Mouse (Mus musculus) brown adipose tissue, adult 24 weeks (tissue): ENCODE data around the gene Mgam. TPM values are rescaled to one million over a fixed set of nuclear protein-coding genes. Genes with fewer than 3 reads are reported as not detected.
"Not testable (repeated sequence)": the region's sequence is repeated elsewhere in the genome, so short reads cannot be mapped to it uniquely, and the experiment has no call there.

Source experiments
- H3K27ac ChIP-seq: fragments of 200-500 bp; replicated peaks from 2 replicates; pipeline ENCODE4 v1.5.1; 2012; ENCODE audit warnings: low read depth, mild to moderate bottlenecking, low read length
- H3K4me1 ChIP-seq: fragments of 200-500 bp; 2 replicates; pipeline ENCODE4 v1.6.1; 2012; ENCODE audit warnings: low read length, mixed read lengths; ENCODE audit not compliant: control insufficient read depth, insufficient read depth, insufficient read length
- H3K4me3 ChIP-seq: fragments of 200-500 bp; 2 replicates; pipeline ENCODE4 v1.5.1; 2012; ENCODE audit warnings: low read depth, mild to moderate bottlenecking, low read length, moderate library complexity; ENCODE audit not compliant: insufficient read depth
- polyA plus RNA-seq: library from polyadenylated mRNA; stranded (reverse); fragments of >200 nt; gene quantifications from 2 replicates; pipeline ENCODE4 v1.2.4, GENCODE M21; 2012; ENCODE audit not compliant: missing spikeins, insufficient read depth, insufficient read length

Mgam gene
- polyA plus RNA-seq = 0.79 TPM in 1 of 2 replicates, not detected in the other

GRCm38 (mm10) chr6:40628406-40629000, at the start of gene Mgam:
TSS of gene Mgam (plus strand) at chr6:40628831.
- H3K4me3 ChIP-seq = no peak within 1 kb of the TSS
- no peaks in the 10 kb centered on the region for H3K4me1 ChIP-seq
- no peak within 1 kb of the TSS for H3K27ac ChIP-seq

- H3K4me1 ChIP-seq = no peaks in the 10 kb centered on the region
- no peak overlapping the region for H3K27ac ChIP-seq
- H3K4me3 ChIP-seq = no peak overlapping the region
Measured at GRCm38 (mm10) chr6:40584336-40584735, 44.3 kb upstream of the Mgam start.

DNA sequence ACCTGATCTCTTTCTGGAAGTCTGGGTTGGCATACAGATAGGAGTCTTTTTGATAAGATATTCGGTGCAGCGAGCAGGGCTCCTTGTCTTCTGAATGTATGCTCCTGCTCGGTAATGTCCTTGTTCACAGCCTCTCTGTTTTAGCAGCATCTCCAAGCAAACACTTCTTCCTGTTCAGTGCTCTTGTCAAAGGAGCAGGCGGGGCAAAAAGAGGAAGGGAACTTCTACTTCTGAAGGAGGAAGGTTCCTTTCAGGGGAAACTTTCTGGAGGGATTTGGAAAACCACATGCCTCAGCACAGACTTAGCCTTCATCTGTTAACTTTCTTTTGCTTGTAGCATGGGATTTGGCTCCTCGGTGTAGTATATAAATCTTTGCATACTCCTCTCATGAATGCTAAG, 43.0 kb upstream of the Mgam start, which contains the start of gene Clec5a:
TSS of gene Clec5a (minus strand) at position 177 of the 400 bp plus-strand sequence.
- no peak within 1 kb of the TSS for H3K27ac ChIP-seq
- H3K4me1 ChIP-seq = no peaks in the 10 kb centered on the region
- no peak within 1 kb of the TSS for H3K4me3 ChIP-seq

DNA sequence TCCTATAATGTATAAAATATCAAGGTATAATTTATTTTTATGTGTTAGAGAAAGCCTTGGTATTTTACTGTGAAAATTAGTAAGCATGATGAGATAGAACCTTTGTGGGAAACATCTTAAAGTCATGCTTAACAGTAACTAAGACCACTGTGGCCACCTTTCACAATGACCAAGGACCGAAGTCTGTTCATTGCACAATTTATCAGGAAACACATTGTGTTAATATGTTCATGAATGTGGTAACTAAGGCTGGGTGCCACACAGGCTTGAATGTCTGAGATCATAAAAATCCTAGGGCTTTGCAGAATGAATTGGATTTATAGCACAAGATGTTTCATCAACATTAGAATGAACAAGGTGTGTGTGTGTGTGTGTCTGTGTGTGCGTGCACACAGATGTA, 40.3 kb upstream of the Mgam start:
- Histone ChIP-seq H3K4me1 (no peaks in the 10 kb centered on the region), H3K4me3 (no peak overlapping the region), H3K27ac (no peak overlapping the region)

DNA sequence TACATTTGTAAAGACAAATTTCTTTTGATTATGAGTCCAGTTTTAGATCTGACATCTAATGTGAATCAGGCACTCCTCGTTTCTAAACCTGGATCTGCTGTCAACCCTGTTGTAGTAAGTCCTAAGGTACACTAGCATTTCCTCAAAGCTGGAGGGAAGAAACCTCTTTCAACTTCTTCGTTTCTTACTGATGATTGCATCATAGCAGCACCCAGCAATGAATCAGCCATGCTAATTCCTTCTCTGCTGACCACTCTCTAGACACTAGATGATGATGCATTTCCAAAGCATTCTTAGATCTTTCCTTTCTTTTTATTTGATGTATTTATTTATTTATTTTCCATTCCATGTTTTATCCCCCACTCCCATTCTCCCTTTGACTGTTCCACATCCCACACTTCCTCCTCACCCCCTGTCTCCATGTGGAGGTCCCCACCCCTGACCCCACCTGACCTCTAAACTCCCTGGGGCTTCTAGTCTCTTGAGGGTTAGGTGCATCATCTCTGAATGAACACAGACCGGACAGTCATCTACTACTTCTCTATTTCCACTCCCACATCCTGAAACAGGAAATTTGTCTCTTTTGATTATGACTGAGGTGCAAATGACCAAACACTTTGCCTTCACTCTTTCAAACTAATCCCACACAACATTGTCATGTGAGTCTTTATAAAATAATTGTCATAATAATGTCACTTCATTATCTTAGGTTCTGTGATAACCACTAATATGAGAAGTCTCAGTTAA, 33.7 kb upstream of the Mgam start:
- Histone ChIP-seq H3K4me1 (no peaks in the 10 kb centered on the region), H3K27ac (no peak overlapping the region), H3K4me3 (no peak overlapping the region)

DNA sequence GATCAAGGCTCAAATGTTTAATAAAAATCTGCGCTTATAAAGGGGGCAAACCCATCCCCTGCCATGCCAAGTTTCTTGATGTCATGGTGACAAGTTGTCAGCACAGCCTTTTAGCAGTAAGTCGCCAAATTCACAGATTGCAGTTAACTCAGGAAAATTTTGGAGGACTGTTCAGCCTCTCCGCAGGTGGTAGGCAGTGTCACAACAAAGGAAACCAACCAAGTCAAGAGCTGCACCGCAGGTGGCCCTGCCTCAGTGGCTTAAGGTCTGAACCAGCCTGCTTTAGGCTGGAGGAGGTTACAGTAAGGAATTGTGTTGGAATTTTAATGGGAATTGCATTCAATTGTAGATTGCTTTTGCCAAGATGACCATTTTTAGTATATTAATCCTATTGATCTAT, 30.1 kb upstream of the Mgam start:
- H3K4me1 ChIP-seq, H3K4me3 ChIP-seq, H3K27ac ChIP-seq: not testable (repeated sequence)

GRCm38 (mm10) chr6:40607431-40607830, 21.2 kb upstream of the Mgam start:
- H3K27ac ChIP-seq = no peak overlapping the region
- H3K4me3 ChIP-seq = no peak overlapping the region
- no peaks in the 10 kb centered on the region for H3K4me1 ChIP-seq

DNA sequence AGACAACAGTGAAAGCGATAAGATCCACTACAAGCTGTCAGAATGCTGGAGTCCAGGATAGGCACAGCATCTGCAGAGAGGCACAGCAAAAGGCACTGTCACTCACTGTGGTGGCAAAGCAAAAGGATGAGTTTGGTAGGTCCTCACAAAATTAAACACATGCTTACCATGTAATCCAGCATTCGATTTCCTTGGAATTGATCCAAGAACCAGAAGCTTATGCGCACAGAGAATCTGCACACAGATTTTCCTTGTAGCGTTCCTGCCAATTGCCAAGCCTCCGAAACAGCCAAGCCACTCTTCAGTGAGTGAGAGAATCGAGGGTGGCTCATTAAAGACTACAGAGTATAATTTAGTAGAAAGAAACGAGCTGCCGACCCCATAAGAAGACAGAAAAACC, 18.4 kb upstream of the Mgam start:
- Histone ChIP-seq H3K4me1 (no peaks in the 10 kb centered on the region), H3K4me3 (no peak overlapping the region), H3K27ac (no peak overlapping the region)

GRCm38 (mm10) chr6:40613260-40613852, 15.3 kb upstream of the Mgam start, which contains the start of gene Tas2r138:
TSS of gene Tas2r138 (minus strand) at chr6:40613310.
- H3K27ac ChIP-seq = no peak within 1 kb of the TSS
- H3K4me1 ChIP-seq = no peaks in the 10 kb centered on the region
- H3K4me3 ChIP-seq = no peak within 1 kb of the TSS

DNA sequence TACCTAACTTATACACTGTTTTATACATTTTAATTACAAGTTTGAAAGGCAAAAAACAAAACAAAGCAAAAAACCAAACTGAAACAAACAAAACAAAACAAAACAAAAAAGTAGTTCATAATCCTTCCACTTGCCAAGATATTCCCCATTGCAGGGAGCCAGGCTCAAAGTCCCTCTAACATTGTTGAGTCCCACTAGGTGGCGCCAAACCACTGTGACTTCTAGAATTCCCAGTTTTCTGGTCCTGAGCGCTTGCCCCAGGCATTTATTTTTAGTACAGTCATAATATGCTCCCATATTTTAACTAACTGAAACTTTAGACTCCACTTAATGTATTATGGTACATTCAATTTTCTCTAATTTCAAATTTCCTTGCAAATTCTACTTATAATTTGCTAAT, 10.7 kb upstream of the Mgam start:
- Histone ChIP-seq H3K4me3 (no peak overlapping the region), H3K27ac (no peak overlapping the region), H3K4me1 (no peaks in the 10 kb centered on the region)

GRCm38 (mm10) chr6:40626111-40626510, 2.5 kb upstream of the Mgam start:
- H3K4me3 ChIP-seq = no peak overlapping the region
- H3K27ac ChIP-seq = no peak overlapping the region
- H3K4me1 ChIP-seq = no peaks in the 10 kb centered on the region

DNA sequence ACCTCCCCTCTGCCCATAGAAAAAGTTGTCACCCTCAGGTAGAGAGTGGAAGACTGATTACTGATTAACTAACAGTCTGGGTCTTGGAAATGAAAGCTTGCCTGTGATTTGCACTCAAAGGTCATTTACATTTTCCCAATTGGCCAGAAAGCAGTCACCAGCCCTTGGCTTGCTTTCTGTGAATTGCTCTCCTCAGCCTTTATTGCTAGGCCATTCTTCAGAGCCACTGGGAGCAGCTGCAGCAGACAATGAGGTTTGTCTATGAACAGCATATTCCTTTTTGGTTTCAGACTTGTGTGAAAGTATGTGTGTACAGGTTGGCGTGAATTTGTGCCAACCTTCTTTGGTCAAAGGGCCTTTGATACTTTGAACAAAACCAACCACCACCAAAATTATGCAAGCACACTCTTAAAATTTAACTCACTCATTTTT, 6.0 kb downstream of the Mgam start:
- Histone ChIP-seq H3K4me3 (no peak overlapping the region), H3K27ac (no peak overlapping the region), H3K4me1 (no peaks in the 10 kb centered on the region)

DNA sequence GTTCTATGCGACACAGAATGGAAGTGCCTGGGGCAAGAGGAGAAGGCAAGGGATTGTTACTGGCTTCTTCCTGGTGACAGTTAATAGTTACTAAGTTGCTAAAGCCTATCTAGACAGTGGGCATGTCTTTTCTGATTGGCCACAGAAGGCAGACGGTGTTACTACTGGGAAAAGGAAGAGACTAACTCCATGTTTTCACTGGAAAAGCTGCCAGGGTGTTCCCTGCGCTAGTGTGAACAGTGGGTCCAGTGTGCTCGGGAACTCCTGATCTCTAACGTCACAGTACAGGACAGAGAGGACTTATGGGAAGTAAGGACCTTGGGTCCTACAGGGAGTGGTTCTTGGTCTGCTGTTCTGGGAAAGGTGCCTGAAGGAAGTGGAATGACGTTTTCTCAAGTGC, 6.9 kb downstream of the Mgam start:
- Histone ChIP-seq H3K4me1 (no peaks in the 10 kb centered on the region), H3K4me3 (no peak overlapping the region), H3K27ac (no peak overlapping the region)

- Histone ChIP-seq H3K4me3 (no peak overlapping the region), H3K4me1 (no peaks in the 10 kb centered on the region), H3K27ac (no peak overlapping the region)
Measured at GRCm38 (mm10) chr6:40637755-40638154, 9.1 kb downstream of the Mgam start.

DNA sequence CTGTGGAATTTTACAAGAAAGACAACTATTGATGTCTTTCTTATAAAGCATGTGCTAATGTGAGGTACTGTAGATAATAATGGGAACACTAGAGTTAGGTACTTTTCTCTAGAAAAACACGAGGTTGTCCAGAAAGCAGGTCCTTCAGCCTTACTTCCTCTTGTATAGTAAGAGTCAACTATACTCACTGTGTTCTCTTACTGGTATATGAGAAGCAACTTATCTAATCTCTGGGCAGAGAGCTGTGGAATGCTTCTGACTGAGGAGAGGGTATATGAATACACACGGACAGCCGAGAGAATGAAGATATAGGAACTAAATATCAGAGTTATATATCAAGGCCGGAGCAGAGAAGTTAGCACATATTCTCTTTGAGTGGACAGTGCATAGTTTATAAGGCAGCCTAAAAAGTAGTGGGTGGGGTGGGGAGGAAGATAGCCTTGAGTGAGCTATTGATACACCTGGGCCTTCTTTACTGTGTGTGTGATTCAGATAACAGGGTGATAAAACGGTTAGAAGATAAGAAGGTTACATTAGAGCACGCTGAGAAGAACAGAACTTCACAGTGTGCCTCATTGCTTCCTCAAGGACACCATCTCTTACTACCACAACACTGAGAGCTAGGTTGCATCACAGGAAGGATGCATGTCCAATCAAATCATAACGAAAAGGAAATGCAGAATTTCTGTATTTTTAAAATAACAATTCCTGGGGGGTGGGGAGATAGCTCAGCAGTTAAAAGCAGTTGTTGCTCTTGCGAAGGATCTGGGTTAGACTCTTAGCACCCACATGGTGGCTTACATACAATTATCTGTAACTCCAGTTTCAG, 12.3 kb downstream of the Mgam start:
- Histone ChIP-seq H3K4me3 (no peak overlapping the region), H3K4me1 (no peaks in the 10 kb centered on the region), H3K27ac (no peak overlapping the region)
